Mouse (Mus musculus) CH12.LX (cell line): ENCODE measurements at regions not wholly inside any gene's neighbourhood (a gene's known extent, or its start where the extent isn't known, plus 50 kb on each side); places are given as distances from the start of the nearest gene placed in this dataset.

Experiments
- DNase-seq: peaks from one replicate; pipeline ENCODE4 v3.0.0-alpha.2; 2013; ENCODE audit errors: extremely low read depth
- H3K27ac ChIP-seq: 2 replicates; pipeline ENCODE4 v1.5.1; 2012; ENCODE audit warnings: low read depth, mild to moderate bottlenecking, control low read depth, moderate library complexity; ENCODE audit not compliant: insufficient read depth
- H3K27me3 ChIP-seq: replicated peaks from 2 replicates; pipeline ENCODE3; 2012; ENCODE audit warnings: inconsistent platforms
- H3K36me3 ChIP-seq, 2 experiments: replicated peaks in 1 of 2; 2 replicates each; pipeline versions ENCODE3 to v1.6.1; 2012; ENCODE audit warnings: inconsistent platforms in 1 of 2, low read length in 1 of 2, mild to moderate bottlenecking in 1 of 2, mixed read lengths in 1 of 2, moderate library complexity in 1 of 2; ENCODE audit not compliant: control insufficient read depth in 1 of 2, insufficient read depth in 1 of 2
- H3K4me1 ChIP-seq, 2 experiments: 2 replicates each; pipeline ENCODE4 v1.6.1; 2012; ENCODE audit warnings: inconsistent platforms in 1 of 2, moderate library complexity in 1 of 2; ENCODE audit not compliant: insufficient read depth in 2 of 2, control insufficient read depth in 1 of 2
- H3K4me2 ChIP-seq: 2 replicates; pipeline ENCODE4 v1.6.1; 2012; ENCODE audit warnings: low read depth, mild to moderate bottlenecking, control low read depth; ENCODE audit not compliant: poor library complexity, insufficient read depth, severe bottlenecking
- H3K4me3 ChIP-seq, 3 experiments: fragments of 150-350 bp in 1 of 3; sonication (generic) in 1 of 3; replicated peaks in 1 of 3; 2 replicates each; pipeline versions ENCODE3 to v1.5.1; 2011 to 2012; ENCODE audit warnings: low read depth in 2 of 3, low read length in 2 of 3, mild to moderate bottlenecking in 2 of 3, moderate library complexity in 2 of 3, control low read depth in 1 of 3, improper control_type of control experiment in 1 of 3, inconsistent platforms in 1 of 3, mixed read lengths in 1 of 3; ENCODE audit not compliant: poor library complexity in 1 of 3
- H3K79me2 ChIP-seq: replicated peaks from 2 replicates; pipeline ENCODE4 v1.6.1; 2012; ENCODE audit warnings: mild to moderate bottlenecking, moderate library complexity; ENCODE audit not compliant: control insufficient read depth, poor library complexity, insufficient read depth, severe bottlenecking; ENCODE audit errors: extremely low read depth
- H3K9ac ChIP-seq: 2 replicates; pipeline ENCODE4 v1.6.1; 2012; ENCODE audit warnings: low read depth, mild to moderate bottlenecking, control low read depth, moderate library complexity; ENCODE audit not compliant: insufficient read depth
- H3K9me3 ChIP-seq: replicated peaks from 2 replicates; pipeline ENCODE3; 2012; ENCODE audit warnings: low read length, inconsistent platforms, mixed read lengths
- CHD1 ChIP-seq: IDR thresholded peaks from 2 replicates; pipeline ENCODE4 v1.6.1; 2012; ENCODE audit warnings: low read depth, low read length, improper control_type of control experiment, inconsistent platforms
- CTCF ChIP-seq, 2 experiments: IDR thresholded peaks in 1 of 2; conservative IDR thresholded peaks in 1 of 2; 2 replicates each; pipeline ENCODE4 v1.5.1; 2011 to 2012; ENCODE audit warnings: low read depth in 2 of 2, low read length in 2 of 2, improper control_type of control experiment in 1 of 2, inconsistent platforms in 1 of 2, mild to moderate bottlenecking in 1 of 2, moderate library complexity in 1 of 2
- HCFC1 ChIP-seq: IDR thresholded peaks from 2 replicates; pipeline ENCODE4 v1.6.1; 2012; ENCODE audit warnings: low read depth, mild to moderate bottlenecking, inconsistent platforms, low read length, improper control_type of control experiment
- dilution Hi-C: fragments of 300-500 bp; cut with MboI; formaldehyde crosslinking; loops from 2 replicates; pipeline ENCODE4 v1.14.3; 2020; ENCODE audit warnings: low sequenced_read_pairs; ENCODE audit not compliant: extremely low pct_unique_long_range_greater_than_20kb, extremely low pct_ligation_motif_present
- in situ Hi-C: fragments of 300-500 bp; cut with MboI; formaldehyde crosslinking; loops from 3 replicates; pipeline ENCODE4 v1.14.3; 2019; ENCODE audit warnings: low sequenced_read_pairs, low pct_ligation_motif_present, low pct_unique_long_range_greater_than_20kb, mixed read lengths

DNA sequence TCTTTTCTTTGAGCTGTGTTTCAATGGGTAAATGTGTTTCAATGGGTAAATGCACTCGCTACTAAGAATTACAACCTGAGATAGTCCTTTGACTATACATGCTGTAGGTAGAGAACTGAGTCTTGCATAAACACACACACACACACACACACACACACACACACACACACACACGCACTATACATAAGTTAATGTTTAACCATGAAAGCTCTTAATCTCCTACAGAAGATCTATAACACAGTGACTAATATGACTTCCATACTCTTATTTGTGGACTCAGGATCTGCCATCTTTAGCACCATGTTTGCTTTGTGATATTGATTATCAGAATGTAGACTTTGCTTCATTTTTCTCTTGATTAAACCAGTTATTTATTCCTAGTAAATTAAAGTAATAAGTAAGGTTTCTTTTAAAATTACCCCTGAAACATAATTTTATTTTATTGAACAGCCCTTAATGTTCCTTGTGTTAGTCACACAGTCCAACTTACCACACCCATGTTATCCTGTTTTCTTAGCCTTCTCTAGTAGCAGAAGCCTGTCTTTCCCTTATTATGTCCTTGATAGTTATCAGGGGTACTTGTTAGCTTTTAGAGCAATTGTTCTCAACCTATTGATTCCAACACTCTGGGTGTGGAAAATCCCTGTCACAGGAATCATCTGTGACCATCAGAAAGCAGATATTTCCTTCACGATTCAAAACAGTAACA lies 1327.5 kb upstream of the Arrdc3 start:
- H3K4me3 ChIP-seq, result no peak overlapping the region
- dilution Hi-C loops, result no loop called here
- DNase-seq, result no peak
- no peaks in the 10 kb centered on the region for H3K4me1 ChIP-seq
- TF ChIP-seq HCFC1 (no peak), CTCF (conservative IDR thresholded peaks at IDR 0.05 in 1 of 2, IDR thresholded peaks at IDR 0.05 in 1 of 2; ENCODE audit: low read depth in 2 of 2, low read length in 2 of 2) (no peak), CHD1 (no peak)
- H3K4me2 ChIP-seq, result no peak overlapping the region
- H3K9me3 ChIP-seq, result peaks cover 19% of the 10 kb centered on the region
- H3K27ac ChIP-seq, result no peak overlapping the region
- in situ Hi-C loops, result no loop called here
- no peak overlapping the region for H3K9ac ChIP-seq
- no peaks in the 10 kb centered on the region for H3K27me3 ChIP-seq
- H3K79me2 ChIP-seq, result no peaks in the 10 kb centered on the region
- H3K36me3 ChIP-seq, result no peaks in the 10 kb centered on the region
